Mouse (Mus musculus) gastrocnemius, postnatal 14 days (tissue): Measurements from ENCODE around the gene Dgat2l6. TPM values are rescaled to one million over a fixed set of nuclear protein-coding genes. Genes with fewer than 3 reads are reported as not detected.

Experiments used
- DNase-seq: peaks from one replicate; pipeline ENCODE4 v3.0.0; 2021; ENCODE audit warnings: mixed read lengths
- intact Hi-C: fragments of 180-260 bp; cut with DNase I; formaldehyde crosslinking; loops from one replicate; pipeline ENCODE4 v1.15.1; 2025; ENCODE audit warnings: low total_unique reads
- long read RNA-seq, 2 experiments: library from polyadenylated mRNA; stranded (forward); transcript quantifications; one replicate each; pipeline ENCODE4 v2.0.0; 2021
- total RNA-seq, 2 experiments: library from RNA; stranded (reverse); gene quantifications; 2 replicates each; pipeline ENCODE4 v1.2.3; 2021

The Dgat2l6 gene
- total RNA-seq = under 1 TPM in 1 of 2 experiments, not detected in 1; 0.08 TPM
- long read RNA-seq, experiment 1 = 0 reads
- long read RNA-seq, experiment 2 = 0 reads

- intact Hi-C loops = loop anchor here (10.0 kb wide), 1 partner anchor 220 kb away; no protein-coding TSS in a partner anchor
- no peak for DNase-seq
Observed at GRCm38 (mm10) chrX:100524471-100524870, at the start of gene Dgat2l6. TSS of gene Dgat2l6 (plus strand) at chrX:100524838.

- no peak for DNase-seq
- intact Hi-C loops = loop anchor here (5.0 kb wide), 1 partner anchor 78 kb away; no protein-coding TSS in a partner anchor
Observed at GRCm38 (mm10) chrX:100475569-100476223, 48.9 kb upstream of the Dgat2l6 start.

DNA sequence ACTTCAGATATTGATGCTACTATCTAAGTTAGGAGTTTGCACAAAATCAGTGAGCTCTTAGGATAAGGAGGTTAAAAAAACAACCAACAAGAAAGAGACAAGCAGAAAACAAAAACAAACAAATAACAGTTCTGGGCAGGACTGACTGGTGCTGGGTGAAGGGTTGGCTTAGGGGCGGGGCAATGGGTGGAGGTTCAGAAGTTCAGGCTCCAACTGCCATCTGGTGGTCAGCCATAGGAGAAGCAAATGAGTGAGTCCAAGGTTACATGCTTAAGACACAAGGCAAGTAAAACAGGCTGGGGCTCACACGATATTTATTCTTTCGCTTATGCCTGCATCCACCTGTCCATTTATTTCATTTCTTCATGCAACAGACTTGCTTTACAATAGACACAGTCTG lies 44.3 kb upstream of the Dgat2l6 start:
- DNase-seq = peak; percentile 67
- intact Hi-C loops = loop anchor here (10.0 kb wide), 1 partner anchor 626 kb away; no protein-coding TSS in a partner anchor

DNA sequence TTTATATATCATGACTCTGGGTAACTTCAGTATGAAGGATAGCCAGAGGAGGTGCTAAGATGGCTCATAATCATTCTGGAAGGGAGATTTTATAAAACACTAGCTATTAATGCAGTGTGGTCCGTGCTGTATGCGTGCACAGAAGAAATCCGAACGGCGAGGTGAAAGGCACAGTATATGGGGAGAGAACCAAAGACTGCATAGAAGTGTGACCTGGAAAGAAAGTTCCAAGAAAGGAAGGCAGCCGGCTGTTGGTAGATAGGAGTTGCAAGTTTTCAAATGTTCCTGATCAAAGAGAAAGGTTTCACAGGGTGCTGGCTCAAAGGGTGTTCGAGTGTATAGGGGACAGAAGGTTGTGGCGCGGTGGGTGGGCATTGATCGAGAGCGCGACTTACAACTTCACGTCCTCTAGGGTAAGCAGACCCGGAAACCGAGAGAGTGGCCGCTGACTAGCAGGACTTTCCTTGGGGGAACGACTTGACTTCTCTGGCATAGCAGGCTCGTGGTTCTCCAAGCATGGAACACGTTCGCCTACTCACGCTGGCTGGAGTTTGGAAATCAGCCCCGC lies 31.1 kb upstream of the Dgat2l6 start:
- intact Hi-C loops = no loop called here
- no peak for DNase-seq

DNA sequence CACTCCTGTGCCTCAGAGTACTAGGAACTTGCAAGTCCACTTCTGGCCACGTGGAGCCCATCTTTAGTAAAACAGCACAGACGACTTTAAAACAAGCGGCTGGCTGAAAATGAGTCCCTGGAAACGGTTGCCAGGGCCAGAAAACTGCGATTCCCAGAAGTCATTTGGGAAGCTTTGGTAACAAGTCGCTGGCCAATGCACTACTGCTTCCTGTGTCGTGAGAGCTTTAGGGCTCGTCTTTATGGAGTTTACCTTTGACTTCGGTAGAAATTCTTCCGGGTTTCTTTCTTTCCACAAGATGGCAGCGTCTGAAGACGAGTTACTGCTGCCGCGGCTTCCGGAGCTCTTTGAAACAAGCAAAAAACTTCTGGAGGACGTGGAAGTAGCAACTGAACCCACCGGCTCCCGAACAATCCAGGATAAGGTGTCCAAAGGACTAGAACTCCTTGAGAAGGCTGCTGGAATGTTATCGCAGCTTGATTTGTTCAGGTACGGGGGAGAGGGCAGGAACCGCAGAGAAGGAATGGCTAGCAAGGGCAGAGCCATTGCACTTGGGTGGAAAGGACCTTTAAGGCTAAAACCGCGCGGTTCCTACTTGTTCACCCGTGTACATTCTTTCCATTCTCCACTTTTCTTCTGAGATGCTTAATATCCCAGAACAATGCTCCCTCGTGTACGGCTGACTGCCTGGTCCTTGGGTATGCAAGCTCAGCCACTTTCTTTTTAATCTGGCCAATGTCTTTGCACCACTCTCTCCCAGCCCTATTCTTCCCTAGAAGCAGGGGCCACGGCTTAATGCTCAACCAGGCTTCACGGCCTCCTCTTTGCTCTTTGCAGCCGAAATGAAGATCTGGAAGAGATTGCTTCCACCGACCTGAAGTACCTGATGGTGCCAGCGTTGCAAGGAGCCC lies 30.3 kb upstream of the Dgat2l6 start, which contains the start of gene Igbp1:
Gene Igbp1 (plus strand): TSS at position 224 of the 911 bp plus-strand sequence.
- DNase-seq = peak; percentile 73

GRCm38 (mm10) chrX:100504175-100504851 lies 20.3 kb upstream of the Dgat2l6 start:
- intact Hi-C loops = no loop called here

More for the DNA sequence above, 30.3 kb upstream of the Dgat2l6 start, which contains the start of gene Igbp1:
- intact Hi-C loops = no loop called here

DNA sequence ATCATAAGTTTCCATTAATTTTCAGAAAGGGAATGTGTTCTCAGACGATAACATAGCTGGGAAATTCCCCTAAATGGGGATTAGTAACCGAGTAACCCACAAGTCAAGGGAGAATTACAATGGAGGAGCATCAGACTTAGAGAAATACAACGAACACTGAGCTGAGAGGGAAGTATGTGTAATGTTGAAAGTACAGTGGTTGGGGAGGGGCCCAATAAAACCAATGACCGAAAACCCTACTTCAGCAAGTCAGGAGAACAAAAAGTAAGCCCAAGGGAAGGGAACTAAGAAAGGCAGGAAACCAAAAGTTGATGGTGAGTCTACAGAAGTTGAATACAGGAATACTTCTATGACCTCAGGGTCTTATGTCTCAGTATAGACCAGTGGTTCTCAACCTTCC lies 16.5 kb upstream of the Dgat2l6 start:
- intact Hi-C loops = no loop called here
- DNase-seq = no peak

More at GRCm38 (mm10) chrX:100504175-100504851, 20.3 kb upstream of the Dgat2l6 start:
- DNase-seq = no peak

DNA sequence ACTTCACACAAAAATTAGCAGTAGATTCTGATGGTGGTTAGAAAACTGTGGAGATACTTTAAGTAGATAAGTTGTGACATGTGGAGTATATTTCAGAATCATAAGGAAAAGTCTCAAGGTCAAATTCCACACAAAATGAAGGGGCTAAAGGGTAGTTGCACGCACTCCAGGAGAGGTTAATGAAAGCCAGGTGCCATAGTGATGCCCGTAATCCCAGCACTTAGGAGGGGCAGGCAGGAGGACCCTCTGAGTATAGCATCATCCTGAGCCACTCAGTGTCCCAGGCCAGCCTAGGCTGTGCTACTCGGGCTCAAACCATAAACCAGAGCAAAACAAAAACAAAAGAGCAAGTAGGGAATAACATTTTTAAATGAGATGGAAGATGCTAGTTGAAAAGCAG lies 14.7 kb upstream of the Dgat2l6 start:
- DNase-seq = no peak
- intact Hi-C loops = no loop called here

DNA sequence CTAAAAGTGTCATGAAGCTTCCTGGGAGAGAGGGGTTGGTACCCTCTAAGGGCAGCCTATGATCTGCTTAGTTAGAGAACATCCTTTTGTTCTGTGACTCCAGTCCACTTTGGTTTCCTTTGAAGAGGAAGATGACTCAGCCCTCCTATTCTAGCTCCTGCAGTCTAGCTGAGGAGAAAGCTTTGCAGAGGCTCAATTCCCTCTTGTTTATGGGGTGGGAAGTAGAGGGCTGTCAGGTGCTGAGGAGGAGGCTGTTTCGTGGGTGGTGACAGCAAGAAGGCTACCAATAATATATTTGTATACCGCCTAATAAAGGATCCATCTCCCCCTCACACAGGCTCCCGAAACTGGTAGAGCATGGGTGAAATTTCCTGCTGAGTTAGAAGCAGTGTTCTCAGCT lies 8.0 kb upstream of the Dgat2l6 start:
- no peak for DNase-seq
- intact Hi-C loops = no loop called here

DNA sequence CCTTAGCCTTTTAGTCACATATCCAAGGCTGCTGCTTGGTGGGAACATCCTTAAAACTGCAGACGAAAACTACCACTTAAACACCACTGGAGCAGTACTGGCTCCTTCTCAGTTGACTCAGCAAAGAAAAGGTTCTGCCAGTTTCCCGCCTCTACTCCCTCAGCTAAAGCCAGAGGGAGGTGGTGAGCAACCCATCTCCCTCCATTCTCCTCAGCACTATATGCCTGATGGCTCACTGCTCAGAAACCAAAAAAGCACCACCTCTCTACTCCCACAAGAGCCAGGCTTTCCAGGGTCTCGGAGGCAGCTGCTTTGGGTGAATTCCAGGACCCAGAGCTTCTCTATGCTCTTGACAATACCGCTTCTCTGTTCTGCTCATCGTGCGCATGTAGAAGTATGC lies 7.0 kb upstream of the Dgat2l6 start:
- no peak for DNase-seq
- intact Hi-C loops = no loop called here

DNA sequence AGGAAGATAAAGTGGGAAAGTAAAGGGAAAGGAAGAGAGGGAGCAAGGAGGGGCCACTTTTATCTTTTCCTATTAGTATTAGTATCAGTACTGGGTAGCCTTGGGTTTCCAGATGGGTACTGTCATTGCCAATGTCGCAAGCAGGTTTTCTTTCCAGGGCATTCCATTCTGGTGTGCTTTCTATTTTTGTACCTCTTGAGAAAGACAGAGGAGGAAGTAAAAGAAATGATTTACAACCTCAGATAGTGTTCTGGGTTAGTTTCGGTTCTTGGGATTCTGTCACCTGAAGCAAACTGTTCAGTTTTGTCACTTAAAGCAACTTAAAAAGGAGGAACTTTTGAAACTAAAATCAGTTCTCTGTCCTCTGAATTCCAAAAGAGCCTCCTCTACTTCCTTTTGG lies 6.1 kb upstream of the Dgat2l6 start:
- intact Hi-C loops = no loop called here
- DNase-seq = no peak

GRCm38 (mm10) chrX:100556026-100556425 lies 31.4 kb downstream of the Dgat2l6 start:
- DNase-seq = no peak
- intact Hi-C loops = loop anchor here (10.0 kb wide), 1 partner anchor 111 kb away; the partner anchor contains the start of gene Awat2

GRCm38 (mm10) chrX:100565696-100566095 lies 41.1 kb downstream of the Dgat2l6 start:
- intact Hi-C loops = no loop called here
- no peak for DNase-seq

DNA sequence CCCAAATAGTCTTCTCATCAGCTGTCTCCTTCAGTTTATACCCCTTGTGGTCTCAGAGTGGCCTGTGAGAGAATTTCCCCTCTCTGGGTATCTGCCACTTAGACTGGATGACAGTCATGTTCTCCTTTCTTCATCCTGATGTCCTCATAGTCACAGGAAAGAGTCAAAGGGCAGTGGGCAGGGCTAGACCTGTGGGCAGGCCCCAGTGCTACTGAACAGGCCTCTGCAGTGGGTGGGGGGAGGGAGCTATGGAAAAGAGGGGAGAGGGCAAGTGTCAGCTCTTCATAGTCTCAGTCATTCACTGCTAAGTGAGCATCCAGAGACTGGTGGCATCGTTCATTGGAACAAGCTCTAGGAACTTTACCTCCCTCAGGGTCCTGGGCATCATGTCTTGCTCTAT lies 47.3 kb downstream of the Dgat2l6 start, which contains the start of gene Awat1:
Gene Awat1 (plus strand): TSS at position 301 of the 400 bp plus-strand sequence.
- DNase-seq = no peak
- intact Hi-C loops = no loop called here

GRCm38 (mm10) chrX:100594791-100595190 lies 70.2 kb downstream of the Dgat2l6 start, which contains the start of gene P2ry4:
TSS of gene P2ry4 (minus strand) at chrX:100594869.
- intact Hi-C loops = no loop called here
- no peak for DNase-seq
